Mouse (Mus musculus): ENCODE results near the gene Rnf121.
"Not testable (repeated sequence)": the region's sequence is repeated elsewhere in the genome, so short reads cannot be mapped to it uniquely, and the experiment has no call there.

Gene Rnf121

GRCm38 (mm10) chr7:102064655-102065045, 619 bp downstream of the Rnf121 start:
- no peak for DNase-seq (ENCODE audit: low spot score)

GRCm38 (mm10) chr7:102063891-102064290, 1.4 kb downstream of the Rnf121 start:
- DNase-seq (ENCODE audit: low spot score): no peak

- DNase-seq (ENCODE audit: low spot score): no peak
Observed at GRCm38 (mm10) chr7:102062203-102062602, 3.1 kb downstream of the Rnf121 start.

GRCm38 (mm10) chr7:102061353-102061752, 3.9 kb downstream of the Rnf121 start:
- no peak for DNase-seq (ENCODE audit: low spot score)

DNA sequence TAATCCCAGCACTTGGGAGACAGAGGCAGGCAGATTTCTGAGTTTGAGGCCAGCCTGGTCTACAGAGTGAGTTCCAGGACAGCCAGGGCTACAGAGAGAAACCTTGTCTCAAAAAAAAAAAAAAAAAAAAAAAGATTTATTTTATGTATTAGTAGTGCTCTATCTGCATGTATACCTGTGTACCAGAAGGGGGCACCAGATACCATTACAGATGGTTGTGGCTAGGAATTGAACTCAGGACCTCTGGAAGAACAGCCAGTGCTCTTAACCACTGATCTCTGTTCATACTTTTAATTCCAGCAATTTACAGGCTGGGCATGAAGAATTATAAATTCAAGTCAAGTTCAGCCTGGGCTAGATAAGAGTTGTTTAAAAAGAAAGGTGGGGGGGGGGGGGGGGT, 16.7 kb downstream of the Rnf121 start:
- DNase-seq (ENCODE audit: low spot score): not testable (repeated sequence)

GRCm38 (mm10) chr7:102042314-102042713, 23.0 kb downstream of the Rnf121 start:
- DNase-seq (ENCODE audit: low spot score): no peak

DNA sequence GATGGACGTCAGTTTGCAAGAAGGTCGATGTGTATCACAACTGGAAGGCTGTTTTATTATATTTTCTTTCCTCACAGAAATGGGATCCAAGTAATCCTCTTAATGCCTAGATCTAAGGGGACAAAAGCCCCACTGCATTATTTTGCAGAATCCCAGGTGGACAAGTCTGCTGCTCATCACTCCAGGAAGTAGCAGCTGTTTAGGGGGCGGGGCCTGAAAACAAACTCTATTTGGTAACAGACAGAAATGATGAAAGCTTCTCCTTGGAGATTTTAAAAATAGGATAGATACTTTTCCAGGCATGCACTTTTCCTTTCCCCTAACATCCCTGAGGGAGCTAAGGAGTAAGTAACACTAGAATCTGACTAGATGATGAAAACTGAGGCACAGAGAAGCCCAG, 28.0 kb downstream of the Rnf121 start:
- DNase-seq (ENCODE audit: low spot score): no peak

DNA sequence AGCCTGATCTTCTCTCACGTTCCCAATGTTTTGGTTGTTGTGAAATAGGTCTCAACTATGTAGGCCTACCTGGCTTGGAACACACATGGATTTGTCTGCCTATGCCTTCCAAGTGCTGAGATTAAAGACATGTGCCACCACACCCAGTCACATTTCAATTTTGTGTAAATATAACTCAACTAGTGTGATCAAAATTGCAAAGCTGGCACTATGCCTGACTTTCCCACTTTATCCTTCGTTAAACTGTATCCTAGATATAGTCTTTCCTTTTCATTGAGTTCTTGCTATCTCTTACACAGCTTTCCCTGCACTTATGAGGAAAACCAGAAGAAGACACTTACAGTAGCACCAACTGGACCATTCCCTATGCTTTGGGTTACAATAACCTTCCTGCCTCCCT, 29.7 kb downstream of the Rnf121 start:
- DNase-seq (ENCODE audit: low spot score): no peak

- no peak for DNase-seq (ENCODE audit: low spot score)
Observed at GRCm38 (mm10) chr7:102034904-102035303, 30.4 kb downstream of the Rnf121 start.

- no peak for DNase-seq (ENCODE audit: low spot score)
Observed at GRCm38 (mm10) chr7:102025187-102026119, 39.8 kb downstream of the Rnf121 start.

DNA sequence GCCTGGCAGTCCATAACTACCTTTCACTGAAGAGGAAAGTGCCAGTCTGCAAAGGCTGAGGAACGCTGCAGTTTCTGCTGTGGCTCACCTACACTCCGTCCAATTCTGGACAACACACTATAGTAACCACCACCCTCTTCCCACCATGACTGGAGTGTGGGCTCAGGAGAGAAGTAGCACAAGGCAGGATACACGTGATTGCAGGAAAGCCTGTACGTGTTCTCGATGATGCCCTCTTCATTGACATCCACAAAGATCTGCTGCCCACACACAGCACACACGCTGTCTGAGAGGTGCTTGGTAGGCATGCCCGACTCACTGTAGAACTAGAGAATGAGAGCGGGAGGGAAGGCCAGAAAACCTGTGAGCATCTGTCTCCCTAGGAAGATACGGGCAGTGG, 41.4 kb downstream of the Rnf121 start:
- no peak for DNase-seq (ENCODE audit: low spot score)

DNA sequence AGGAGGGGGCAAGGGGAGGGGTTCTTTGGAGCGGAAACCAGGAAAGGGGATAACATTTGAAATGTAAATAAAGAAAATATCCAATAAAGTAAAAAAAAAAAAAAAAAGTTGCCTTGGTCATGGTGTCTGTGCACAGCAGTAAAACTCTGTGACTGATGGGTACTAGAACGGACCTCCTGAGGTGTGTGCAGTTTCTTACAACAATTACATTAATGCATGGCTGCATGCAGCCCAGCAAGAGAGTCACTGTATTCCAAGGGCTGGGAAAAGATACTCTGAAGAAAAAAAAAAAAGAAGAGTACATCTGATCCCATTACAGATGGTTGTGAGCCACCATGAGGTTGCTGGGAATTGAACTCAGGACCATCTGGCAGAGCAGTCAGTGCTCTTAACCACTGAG, 44.3 kb downstream of the Rnf121 start:
- DNase-seq (ENCODE audit: low spot score): not testable (repeated sequence)

GRCm38 (mm10) chr7:102019362-102019761, 45.9 kb downstream of the Rnf121 start:
- no peak for DNase-seq (ENCODE audit: low spot score)

GRCm38 (mm10) chr7:102018590-102018989, 46.7 kb downstream of the Rnf121 start, which contains the start of gene Il18bp:
Il18bp (minus strand) TSS chr7:102018690.
- no peak for DNase-seq (ENCODE audit: low spot score)

DNA sequence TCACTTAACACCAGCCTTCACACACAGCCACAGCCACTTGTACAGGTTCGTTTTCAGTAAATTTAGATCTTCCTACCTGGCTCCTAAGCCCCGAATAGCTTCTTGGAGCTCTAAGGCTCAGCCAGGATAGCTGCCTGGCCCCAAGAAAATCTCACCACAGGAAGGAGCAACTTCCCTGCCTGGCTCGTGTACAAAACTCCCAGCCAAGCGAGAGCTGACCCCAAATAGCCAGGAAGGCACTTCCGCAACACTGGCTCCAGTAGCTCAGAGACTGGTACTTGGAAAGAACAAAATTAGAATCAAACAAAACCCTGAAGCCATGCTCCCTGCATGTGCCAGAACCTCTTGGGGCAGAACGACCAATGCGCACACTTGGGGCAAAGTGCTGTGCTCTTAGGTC, 47.2 kb downstream of the Rnf121 start:
- DNase-seq (ENCODE audit: low spot score): no peak

- DNase-seq (ENCODE audit: low spot score): no peak
Observed at GRCm38 (mm10) chr7:102017452-102017851, 47.8 kb downstream of the Rnf121 start.

GRCm38 (mm10) chr7:102016936-102017335, 48.3 kb downstream of the Rnf121 start:
- no peak for DNase-seq (ENCODE audit: low spot score)

GRCm38 (mm10) chr7:102014995-102015394, 50.3 kb downstream of the Rnf121 start:
- DNase-seq (ENCODE audit: low spot score): no peak

GRCm38 (mm10) chr7:102013416-102013815, 51.9 kb downstream of the Rnf121 start:
- DNase-seq (ENCODE audit: low spot score): no peak

GRCm38 (mm10) chr7:102011855-102012254, 53.4 kb downstream of the Rnf121 start:
- no peak for DNase-seq (ENCODE audit: low spot score)

DNA sequence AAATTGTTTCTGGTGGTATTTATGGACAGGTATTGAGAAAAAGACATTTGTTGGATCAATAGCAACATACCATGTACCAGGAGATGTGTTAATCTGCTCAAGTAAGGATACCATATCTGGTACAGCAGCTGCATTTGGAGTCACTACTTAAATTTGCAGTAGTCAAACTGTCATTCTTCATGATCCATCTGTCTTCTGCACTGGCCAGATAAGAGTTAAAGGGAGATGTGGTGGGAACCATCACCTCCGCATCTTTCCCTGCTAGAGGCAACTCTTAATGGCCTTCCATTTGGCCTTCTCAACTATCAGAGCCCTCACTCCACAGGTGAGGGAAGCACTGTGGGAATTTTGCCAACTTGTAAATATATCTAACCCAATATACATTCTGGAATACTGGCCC, 58.7 kb downstream of the Rnf121 start:
- DNase-seq (ENCODE audit: low spot score): no peak

DNA sequence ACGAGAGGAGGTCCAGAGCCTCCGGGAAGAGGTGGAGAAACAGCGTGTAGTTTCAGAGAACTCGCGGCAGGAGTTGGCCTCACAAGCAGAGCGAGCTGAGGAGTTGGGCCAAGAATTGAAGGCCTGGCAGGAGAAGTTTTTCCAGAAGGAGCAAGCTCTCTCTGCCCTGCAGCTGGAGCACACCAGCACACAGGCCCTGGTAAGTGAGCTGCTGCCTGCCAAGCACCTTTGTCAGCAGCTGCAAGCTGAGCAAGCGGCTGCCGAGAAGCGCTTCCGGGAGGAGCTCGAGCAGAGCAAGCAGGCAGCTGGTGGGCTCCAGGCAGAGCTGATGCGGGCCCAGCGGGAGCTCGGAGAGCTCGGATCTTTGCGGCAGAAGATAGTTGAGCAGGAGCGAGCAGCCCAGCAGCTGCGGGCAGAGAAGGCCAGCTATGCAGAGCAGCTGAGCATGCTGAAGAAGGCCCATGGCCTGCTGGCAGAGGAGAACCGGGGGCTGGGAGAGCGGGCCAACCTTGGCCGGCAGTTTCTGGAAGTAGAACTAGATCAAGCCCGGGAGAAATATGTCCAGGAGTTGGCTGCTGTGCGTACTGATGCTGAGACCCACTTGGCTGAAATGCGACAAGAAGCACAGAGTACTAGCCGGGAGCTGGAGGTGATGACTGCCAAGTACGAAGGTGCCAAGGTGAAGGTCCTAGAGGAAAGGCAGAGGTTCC, 64.2 kb downstream of the Rnf121 start:
- DNase-seq (ENCODE audit: low spot score): peak; percentile 46

DNA sequence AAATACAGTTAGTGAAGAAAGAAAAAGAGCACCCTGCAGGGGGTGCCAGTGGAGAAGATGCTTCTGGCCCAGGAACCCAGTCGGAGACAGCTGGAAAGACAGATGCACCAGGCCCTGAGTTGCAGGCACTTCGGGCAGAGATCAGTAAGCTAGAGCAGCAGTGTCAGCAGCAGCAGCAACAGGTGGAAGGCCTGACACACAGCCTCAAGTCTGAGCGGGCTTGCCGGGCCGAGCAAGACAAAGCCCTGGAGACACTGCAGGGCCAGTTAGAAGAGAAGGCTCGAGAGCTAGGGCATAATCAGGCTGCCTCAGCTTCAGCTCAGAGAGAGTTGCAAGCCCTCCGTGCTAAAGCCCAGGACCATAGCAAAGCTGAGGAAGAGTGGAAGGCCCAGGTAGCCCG, 65.0 kb downstream of the Rnf121 start:
- no peak for DNase-seq (ENCODE audit: low spot score)

Data from ovary, adult 18-20 months (tissue).